Mouse (Mus musculus) stomach, embryonic 14.5 days (tissue): Measurements from ENCODE around the gene Ndufa9. TPM values are rescaled to one million over a fixed set of nuclear protein-coding genes. Genes with fewer than 3 reads are reported as not detected.

Experiments
- ATAC-seq: fragments of 200-750 bp; cut with Nextera tagmentation; 2 replicates; pipeline ENCODE4 v1.8.0; 2017; ENCODE audit warnings: low read depth, moderate TSS enrichment; ENCODE audit not compliant: insufficient number of reproducible peaks, insufficient read depth, low FRiP score
- H3K27ac ChIP-seq: fragments of 300-500 bp; sonication (generic); 2 replicates; pipeline ENCODE4 v1.5.1; 2014; ENCODE audit warnings: mild to moderate bottlenecking, low read length, moderate library complexity, mixed read lengths
- H3K27me3 ChIP-seq: fragments of 300-500 bp; sonication (generic); 2 replicates; pipeline ENCODE4 v1.6.1; 2014; ENCODE audit warnings: low read length, control low read depth, mixed read lengths; ENCODE audit not compliant: control insufficient read depth, insufficient read depth
- H3K36me3 ChIP-seq: fragments of 300-500 bp; sonication (generic); 2 replicates; pipeline ENCODE4 v1.6.1; 2014; ENCODE audit warnings: mild to moderate bottlenecking, control low read depth, low read length, moderate library complexity, mixed read lengths; ENCODE audit not compliant: control insufficient read depth, insufficient read depth
- H3K4me1 ChIP-seq: fragments of 300-500 bp; sonication (generic); 2 replicates; pipeline ENCODE4 v1.6.1; 2014; ENCODE audit warnings: low read length, control low read depth, mixed read lengths; ENCODE audit not compliant: control insufficient read depth, insufficient read depth
- H3K4me2 ChIP-seq: fragments of 300-500 bp; sonication (generic); replicated peaks from 2 replicates; pipeline ENCODE4 v1.6.1; 2014; ENCODE audit warnings: low read depth, low read length, control low read depth
- H3K4me3 ChIP-seq: fragments of 300-500 bp; sonication (generic); 2 replicates; pipeline ENCODE4 v1.5.1; 2014; ENCODE audit warnings: low read depth, low read length, control low read depth
- H3K9ac ChIP-seq: fragments of 300-500 bp; sonication (generic); replicated peaks from 2 replicates; pipeline ENCODE4 v1.6.1; 2014; ENCODE audit warnings: low read depth, mild to moderate bottlenecking, control low read depth, low read length, moderate library complexity, mixed read lengths
- H3K9me3 ChIP-seq: fragments of 300-500 bp; sonication (generic); 2 replicates; pipeline ENCODE4 v1.6.1; 2016; ENCODE audit warnings: low read depth, low read length, control low read depth; ENCODE audit not compliant: control insufficient read depth
- WGBS: fragments of 180-500 bp; shearing (Covaris S2); extraction: QIAGEN DNeasy Blood & Tissue Kit; methylation state at CpG from one replicate; pipeline ENCODE4 v1.1.7; 2014; 5-methylcytosine and 5-hydroxymethylcytosine counted together
- polyA plus RNA-seq: library from polyadenylated mRNA; unstranded; fragments of >200 nt; fragmentation: Nextera tagmentation; extraction: Ambion mirVana; gene quantifications from 2 replicates; pipeline ENCODE4 v1.2.1, GENCODE M21; 2014

Gene Ndufa9
- polyA plus RNA-seq, 1 experiment from 2014 or later: 180 TPM

- H3K27ac ChIP-seq: no peak overlapping the region
- H3K4me3 ChIP-seq: no peak overlapping the region
- H3K27me3 ChIP-seq: no peaks in the 10 kb centered on the region
- H3K4me2 ChIP-seq: no peak overlapping the region
- H3K9ac ChIP-seq: no peak overlapping the region
- H3K36me3 ChIP-seq: no peaks in the 10 kb centered on the region
- no peaks in the 10 kb centered on the region for H3K4me1 ChIP-seq
- WGBS: 48% methylated on average over 5 of the region's 5 CpGs
- no peaks in the 10 kb centered on the region for H3K9me3 ChIP-seq
- 0 out of 2 replicates have a peak, but pooled peaks have one; percentile 58 for ATAC-seq
Measured at GRCm38 (mm10) chr6:126784206-126784605, 64.7 kb downstream of the Ndufa9 start.

DNA sequence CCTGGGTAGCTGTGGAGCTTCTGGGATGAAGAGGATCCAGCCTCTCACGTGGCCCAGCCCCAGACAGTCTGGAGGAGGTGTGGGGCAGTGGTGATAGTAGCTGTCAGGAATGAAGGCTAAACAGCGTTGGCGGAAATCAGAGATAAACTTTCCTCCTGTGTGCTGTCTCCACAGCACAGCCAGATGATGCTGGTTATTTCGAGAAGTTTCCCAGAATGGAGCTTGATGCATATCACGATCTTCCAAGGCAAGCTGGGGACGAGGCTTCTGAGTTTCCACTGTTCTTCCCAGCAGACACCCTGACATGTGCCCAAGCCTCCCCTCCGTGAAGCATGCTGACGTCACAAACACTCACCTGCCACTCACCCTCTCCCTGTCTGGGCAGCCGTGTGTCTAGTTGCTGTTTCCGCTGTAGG lies 65.3 kb downstream of the Ndufa9 start:
- Histone ChIP-seq H3K27ac (no peak overlapping the region), H3K4me3 (no peak overlapping the region), H3K36me3 (no peaks in the 10 kb centered on the region), H3K4me2 (no peak overlapping the region), H3K9ac (no peak overlapping the region), H3K9me3 (no peaks in the 10 kb centered on the region), H3K27me3 (no peaks in the 10 kb centered on the region), H3K4me1 (no peaks in the 10 kb centered on the region)
- 56% methylated on average over 10 of the region's 10 CpGs for WGBS
- no peak for ATAC-seq

DNA sequence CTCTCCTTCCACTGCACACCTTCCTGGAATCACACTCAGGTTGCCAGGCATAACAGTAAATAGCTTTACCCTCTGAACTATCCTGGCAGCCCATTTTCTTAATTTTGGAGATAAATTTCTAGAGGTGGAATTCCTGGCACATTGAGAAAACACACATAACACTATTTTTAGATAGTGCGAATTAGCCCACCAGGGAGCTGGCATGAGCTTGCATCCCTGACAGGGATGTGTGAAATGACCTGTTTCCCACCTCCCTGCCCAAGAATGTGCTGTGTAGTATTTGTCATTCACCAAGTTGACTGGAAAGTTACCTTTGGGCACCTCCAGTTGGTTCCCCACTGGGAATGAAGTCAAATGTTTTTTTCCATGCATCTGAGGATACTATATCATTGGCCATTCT lies 65.9 kb downstream of the Ndufa9 start:
- Histone ChIP-seq H3K27ac (no peak overlapping the region), H3K4me3 (no peak overlapping the region), H3K9ac (no peak overlapping the region), H3K9me3 (no peaks in the 10 kb centered on the region), H3K27me3 (no peaks in the 10 kb centered on the region), H3K36me3 (no peaks in the 10 kb centered on the region), H3K4me2 (no peak overlapping the region), H3K4me1 (no peaks in the 10 kb centered on the region)
- 89% methylated on average over 1 of the region's 1 CpGs for WGBS
- no peak for ATAC-seq

DNA sequence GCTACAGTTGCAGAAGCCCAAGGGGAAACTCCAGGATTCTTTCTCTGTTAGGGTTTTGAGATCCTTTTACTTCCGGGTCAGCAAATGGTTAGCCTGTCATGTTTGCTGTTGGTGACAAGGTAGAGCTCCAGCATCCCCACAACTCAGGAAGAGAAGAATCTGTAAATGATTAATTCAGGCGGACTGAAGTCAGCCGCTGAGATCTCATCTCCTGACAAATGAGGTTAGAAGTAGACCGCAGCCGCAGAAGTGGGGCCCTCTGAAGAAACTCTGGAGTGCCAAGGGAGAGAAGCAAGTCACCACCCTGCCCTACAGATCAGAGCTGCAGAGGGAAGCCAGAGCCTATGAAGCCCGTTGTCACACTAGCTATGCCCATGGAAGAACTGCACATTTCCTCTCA lies 71.0 kb downstream of the Ndufa9 start:
- no peaks in the 10 kb centered on the region for H3K4me1 ChIP-seq
- H3K4me3 ChIP-seq: no peak overlapping the region
- no peaks in the 10 kb centered on the region for H3K27me3 ChIP-seq
- WGBS: 48% methylated on average over 6 of the region's 6 CpGs
- no peaks in the 10 kb centered on the region for H3K36me3 ChIP-seq
- H3K27ac ChIP-seq: no peak overlapping the region
- no peaks in the 10 kb centered on the region for H3K9me3 ChIP-seq
- ATAC-seq: no peak
- no peak overlapping the region for H3K9ac ChIP-seq
- H3K4me2 ChIP-seq: no peak overlapping the region

- Histone ChIP-seq H3K4me3 (no peak overlapping the region), H3K27me3 (no peaks in the 10 kb centered on the region), H3K9me3 (no peaks in the 10 kb centered on the region), H3K4me2 (no peak overlapping the region), H3K27ac (no peak overlapping the region), H3K4me1 (no peaks in the 10 kb centered on the region), H3K36me3 (no peaks in the 10 kb centered on the region), H3K9ac (no peak overlapping the region)
- peak; percentile 46; the same call in 1 of the 2 replicates for ATAC-seq
- 43% methylated on average over 4 of the region's 4 CpGs for WGBS
Measured at GRCm38 (mm10) chr6:126773873-126774272, 75.1 kb downstream of the Ndufa9 start.

GRCm38 (mm10) chr6:126772326-126772725 lies 76.6 kb downstream of the Ndufa9 start:
- no peaks in the 10 kb centered on the region for H3K4me1 ChIP-seq
- H3K9me3 ChIP-seq: no peaks in the 10 kb centered on the region
- no peak for ATAC-seq
- no peaks in the 10 kb centered on the region for H3K36me3 ChIP-seq
- no peak overlapping the region for H3K27ac ChIP-seq
- 72% methylated on average over 4 of the region's 4 CpGs for WGBS
- H3K27me3 ChIP-seq: no peaks in the 10 kb centered on the region
- no peak overlapping the region for H3K4me3 ChIP-seq
- no peak overlapping the region for H3K4me2 ChIP-seq
- H3K9ac ChIP-seq: no peak overlapping the region

Other genes with a start within 250 kb of the Ndufa9 start
- gene Kcna1, start 202.8 kb downstream of the Ndufa9 start, polyA plus RNA-seq: 1.5 and 1.7 TPM in 2 replicates
- 3.6 and 5.1 TPM in 2 replicates for gene Kcna6, start 108.5 kb downstream of the Ndufa9 start, polyA plus RNA-seq
- gene Akap3, start 4.0 kb upstream of the Ndufa9 start, polyA plus RNA-seq: not detected in 2 replicates
- gene Dyrk4, start 72.7 kb upstream of the Ndufa9 start, polyA plus RNA-seq: 0.42 TPM in 1 of 2 replicates, not detected in the other
- 62.1 and 73.4 TPM in 2 replicates for gene Rad51ap1, start 90.5 kb upstream of the Ndufa9 start, polyA plus RNA-seq
- 17.6 and 19.5 TPM in 2 replicates for gene D6Wsu163e, start 90.8 kb upstream of the Ndufa9 start, polyA plus RNA-seq
- not detected in 2 replicates for gene Fgf6, start 166.4 kb upstream of the Ndufa9 start, polyA plus RNA-seq
- gene Fgf23, start 223.8 kb upstream of the Ndufa9 start, polyA plus RNA-seq: not detected in 2 replicates